Mouse (Mus musculus): ENCODE results near the gene Neurod2.
A peak's percentile ranks its signal among the peaks of the same experiment; 100 is the strongest.

Gene Neurod2

GRCm38 (mm10) chr11:98313790-98314323, 15.6 kb downstream of the Neurod2 start:
- peak; percentile 75 for DNase-seq

- peak; percentile 26 for DNase-seq
Observed at GRCm38 (mm10) chr11:98298484-98299205, 30.8 kb downstream of the Neurod2 start.

- peak; percentile 60 for DNase-seq
Observed at GRCm38 (mm10) chr11:98297778-98298177, 31.7 kb downstream of the Neurod2 start.

GRCm38 (mm10) chr11:98296916-98297315, 32.5 kb downstream of the Neurod2 start:
- DNase-seq, result no peak

GRCm38 (mm10) chr11:98296277-98296676, 33.2 kb downstream of the Neurod2 start:
- DNase-seq, result peak; percentile 54

- DNase-seq, result peak; percentile 81
Observed at GRCm38 (mm10) chr11:98295013-98295585, 34.3 kb downstream of the Neurod2 start.

- DNase-seq, result peak; percentile 96
Observed at GRCm38 (mm10) chr11:98294188-98295012, 35.0 kb downstream of the Neurod2 start.

GRCm38 (mm10) chr11:98293070-98293469, 36.4 kb downstream of the Neurod2 start:
- no peak for DNase-seq

- no peak for DNase-seq
Observed at GRCm38 (mm10) chr11:98290906-98291305, 38.5 kb downstream of the Neurod2 start.

- DNase-seq, result no peak
Observed at GRCm38 (mm10) chr11:98289873-98290272, 39.6 kb downstream of the Neurod2 start.

GRCm38 (mm10) chr11:98287961-98288360, 41.5 kb downstream of the Neurod2 start:
- DNase-seq, result no peak

GRCm38 (mm10) chr11:98287531-98287930, 41.9 kb downstream of the Neurod2 start:
- no peak for DNase-seq

- no peak for DNase-seq
Observed at GRCm38 (mm10) chr11:98285368-98285767, 44.1 kb downstream of the Neurod2 start.

- DNase-seq, result no peak
Observed at GRCm38 (mm10) chr11:98284230-98284629, 45.2 kb downstream of the Neurod2 start.

- no peak for DNase-seq
Observed at GRCm38 (mm10) chr11:98283740-98284139, 45.7 kb downstream of the Neurod2 start.
